Mouse (Mus musculus) heart, embryonic 12.5 days (tissue): ENCODE results near the gene Pank3. TPM values are rescaled to one million over a fixed set of nuclear protein-coding genes. Genes with fewer than 3 reads are reported as not detected.

Source experiments
- microRNA counts: library from miRNA; unstranded; fragments of <30 nt; microRNA quantifications from one replicate; lab custom pipeline; 2017
- microRNA-seq: library from miRNA; unstranded; fragments of <30 nt; microRNA quantifications from one replicate; pipeline ENCODE4, GENCODE M21; 2017
- polyA plus RNA-seq: library from polyadenylated mRNA; unstranded; fragments of >200 nt; fragmentation: Nextera tagmentation; extraction: Ambion mirVana; gene quantifications from 2 replicates; pipeline ENCODE4 v1.2.1, GENCODE M21; 2016

The Pank3 gene
- polyA plus RNA-seq, 1 experiment from 2014 or later, result 15.0 TPM

MicroRNAs encoded within 50 kb of the gene (microRNA counts, 519-probe panel; counts per million panel counts)
- 6,224 counts per million, percentile 81 among the panel's probes with 10 or more counts for microRNA mmu-miR-103 (lab: Ali Mortazavi, UCI)

Small RNA genes lying within 50 kb of the gene (microRNA-seq; reads per million reads assigned to microRNA genes)
- 4.5 reads per million, percentile 15 among the genes with 10 or more reads in this experiment for gene Mir103-1

Other genes starting within 250 kb of the Pank3 start
- not detected in 2 replicates for gene Fbll1, start 29.4 kb downstream of the Pank3 start, polyA plus RNA-seq
- 68.5 and 73.8 TPM in 2 replicates for gene Rars, start 65.0 kb downstream of the Pank3 start, polyA plus RNA-seq
- gene Wwc1, start 211.0 kb downstream of the Pank3 start, polyA plus RNA-seq, result 3.4 and 3.8 TPM in 2 replicates